Mouse (Mus musculus): ENCODE data around the gene Rnf220. TPM values are rescaled to one million over a fixed set of nuclear protein-coding genes. Genes with fewer than 3 reads are reported as not detected.
A peak's percentile ranks its signal among the peaks of the same experiment; 100 is the strongest.

Gene Rnf220
- total RNA-seq, 2 experiments from 2014 or later = 129 to 148 TPM

GRCm38 (mm10) chr4:117389264-117390054 lies 107.4 kb downstream of the Rnf220 start:
- DNase-seq (ENCODE audit: low spot score in 2 of 2) = no peak

GRCm38 (mm10) chr4:117385247-117385646 lies 111.6 kb downstream of the Rnf220 start:
- DNase-seq (ENCODE audit: low spot score in 2 of 2) = no peak

- no peak for DNase-seq (ENCODE audit: low spot score in 2 of 2)
These were observed 115.0 kb downstream of the Rnf220 start for GRCm38 (mm10) chr4:117381846-117382245.

- DNase-seq (ENCODE audit: low spot score in 2 of 2) = no peak
These were observed 116.3 kb downstream of the Rnf220 start for GRCm38 (mm10) chr4:117380558-117380935.

- no peak for DNase-seq (ENCODE audit: low spot score in 2 of 2)
These were observed 116.9 kb downstream of the Rnf220 start for GRCm38 (mm10) chr4:117379803-117380557.

- peak in 1 of 2 experiments; percentile 25 for DNase-seq (ENCODE audit: low spot score in 2 of 2)
These were observed 122.7 kb downstream of the Rnf220 start for GRCm38 (mm10) chr4:117374078-117374540.

GRCm38 (mm10) chr4:117373324-117374077 lies 123.4 kb downstream of the Rnf220 start:
- DNase-seq (ENCODE audit: low spot score in 2 of 2) = peak in 1 of 2 experiments; percentile 26

- DNase-seq (ENCODE audit: low spot score in 2 of 2) = no peak
These were observed 125.0 kb downstream of the Rnf220 start for GRCm38 (mm10) chr4:117371896-117372295.

GRCm38 (mm10) chr4:117370354-117370753 lies 126.5 kb downstream of the Rnf220 start:
- no peak for DNase-seq (ENCODE audit: low spot score in 2 of 2)

- no peak for DNase-seq (ENCODE audit: low spot score in 2 of 2)
These were observed 127.3 kb downstream of the Rnf220 start for GRCm38 (mm10) chr4:117369571-117369970.

GRCm38 (mm10) chr4:117367365-117367764 lies 129.5 kb downstream of the Rnf220 start:
- no peak for DNase-seq (ENCODE audit: low spot score in 2 of 2)

GRCm38 (mm10) chr4:117362085-117362484 lies 134.8 kb downstream of the Rnf220 start:
- DNase-seq (ENCODE audit: low spot score in 2 of 2) = no peak

- DNase-seq (ENCODE audit: low spot score in 2 of 2) = no peak
These were observed 135.3 kb downstream of the Rnf220 start for GRCm38 (mm10) chr4:117361558-117361873.

GRCm38 (mm10) chr4:117360713-117361557 lies 135.9 kb downstream of the Rnf220 start:
- DNase-seq (ENCODE audit: low spot score in 2 of 2) = no peak

- no peak for DNase-seq (ENCODE audit: low spot score in 2 of 2)
These were observed 137.0 kb downstream of the Rnf220 start for GRCm38 (mm10) chr4:117359803-117360382.

- DNase-seq (ENCODE audit: low spot score in 2 of 2) = no peak
These were observed 138.9 kb downstream of the Rnf220 start for GRCm38 (mm10) chr4:117357917-117358316.

GRCm38 (mm10) chr4:117357104-117357503 lies 139.7 kb downstream of the Rnf220 start:
- no peak for DNase-seq (ENCODE audit: low spot score in 2 of 2)

GRCm38 (mm10) chr4:117356223-117356622 lies 140.6 kb downstream of the Rnf220 start:
- no peak for DNase-seq (ENCODE audit: low spot score in 2 of 2)

GRCm38 (mm10) chr4:117354651-117355050 lies 142.2 kb downstream of the Rnf220 start:
- no peak for DNase-seq (ENCODE audit: low spot score in 2 of 2)

- no peak for DNase-seq (ENCODE audit: low spot score in 2 of 2)
These were observed 143.9 kb downstream of the Rnf220 start for GRCm38 (mm10) chr4:117352957-117353356.

All from layer of hippocampus, postnatal 10 days (tissue).